Mouse (Mus musculus) left cerebral cortex, postnatal 14 days (tissue): Measurements from ENCODE around the gene Manbal. TPM values are rescaled to one million over a fixed set of nuclear protein-coding genes. Genes with fewer than 3 reads are reported as not detected.

ENCODE experiments used
- DNase-seq, 2 experiments: peaks; one replicate each; pipeline ENCODE4 v3.0.0; 2021 to 2022; ENCODE audit warnings: low spot score in 2 of 2, mixed read lengths in 1 of 2
- intact Hi-C: fragments of 180-260 bp; cut with DNase I; formaldehyde crosslinking; loops from one replicate; pipeline ENCODE4 v1.15.1; 2025
- total RNA-seq, 2 experiments: library from RNA; stranded (reverse); gene quantifications; 2 replicates each; pipeline ENCODE4 v1.2.3; 2021

Manbal gene
- total RNA-seq, 2 experiments from 2014 or later, result 74.4 to 80.6 TPM

DNA sequence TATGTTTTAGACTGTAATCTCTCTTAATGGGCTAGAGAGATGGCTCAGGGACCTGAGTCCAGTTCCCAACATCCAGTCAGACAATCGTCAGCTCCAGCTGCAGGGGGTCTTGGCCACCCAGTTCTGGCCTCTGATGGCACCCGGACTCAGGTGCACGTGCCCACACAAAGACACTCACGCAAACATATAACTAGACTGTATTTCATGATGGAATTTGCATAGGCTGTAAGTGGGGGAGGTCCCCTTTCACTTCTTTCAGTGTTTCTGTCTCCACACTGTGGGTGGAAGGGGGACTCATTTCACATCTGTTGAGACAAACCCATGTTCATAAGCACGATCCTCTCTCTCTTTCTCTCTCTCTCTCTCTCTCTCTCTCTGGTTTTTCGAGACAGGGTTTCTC is 33.1 kb downstream of the Manbal start:
- intact Hi-C loops, result no loop called here
- DNase-seq, result no peak

DNA sequence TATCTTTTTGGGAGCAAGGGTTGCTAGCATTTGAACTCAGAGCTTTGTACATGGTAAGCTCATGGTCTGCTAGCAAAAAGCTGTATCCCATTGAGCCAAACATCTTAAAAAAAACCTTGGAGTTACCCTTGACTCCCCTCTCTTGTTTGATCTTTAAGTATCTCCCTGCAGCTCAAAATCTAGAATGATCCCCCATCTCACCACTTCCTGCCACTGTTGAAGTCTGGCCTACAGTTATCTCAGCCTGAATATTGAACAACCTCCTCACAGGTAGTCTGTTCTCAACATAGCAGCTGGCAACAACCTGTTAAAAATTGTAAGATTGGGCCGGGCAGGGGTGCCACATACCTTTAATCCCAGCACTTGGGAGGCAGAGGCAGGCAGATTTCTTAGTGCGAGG is 33.9 kb downstream of the Manbal start:
- no peak for DNase-seq
- intact Hi-C loops, result no loop called here

DNA sequence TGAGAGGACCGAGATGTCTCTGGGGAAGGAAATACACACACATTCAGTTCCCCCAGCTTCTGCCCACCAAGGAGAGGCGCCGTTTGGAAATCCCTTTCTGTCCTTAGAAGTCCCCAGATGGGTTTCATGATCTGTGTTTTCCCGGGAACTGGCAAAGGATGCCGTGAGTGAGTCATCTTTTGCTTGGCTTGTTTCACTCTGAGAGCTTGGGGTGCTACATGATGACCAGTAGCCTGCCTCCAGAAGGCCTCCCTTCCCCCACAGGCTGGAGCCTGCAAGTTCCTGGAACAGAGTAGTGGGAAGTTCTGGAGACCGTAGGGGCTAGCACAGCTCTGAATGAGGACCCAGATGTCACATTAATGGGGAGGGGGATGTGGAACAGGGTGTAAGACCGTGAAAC is 40.2 kb downstream of the Manbal start:
- intact Hi-C loops, result no loop called here
- peak in 1 of 2 experiments; percentile 67 for DNase-seq

DNA sequence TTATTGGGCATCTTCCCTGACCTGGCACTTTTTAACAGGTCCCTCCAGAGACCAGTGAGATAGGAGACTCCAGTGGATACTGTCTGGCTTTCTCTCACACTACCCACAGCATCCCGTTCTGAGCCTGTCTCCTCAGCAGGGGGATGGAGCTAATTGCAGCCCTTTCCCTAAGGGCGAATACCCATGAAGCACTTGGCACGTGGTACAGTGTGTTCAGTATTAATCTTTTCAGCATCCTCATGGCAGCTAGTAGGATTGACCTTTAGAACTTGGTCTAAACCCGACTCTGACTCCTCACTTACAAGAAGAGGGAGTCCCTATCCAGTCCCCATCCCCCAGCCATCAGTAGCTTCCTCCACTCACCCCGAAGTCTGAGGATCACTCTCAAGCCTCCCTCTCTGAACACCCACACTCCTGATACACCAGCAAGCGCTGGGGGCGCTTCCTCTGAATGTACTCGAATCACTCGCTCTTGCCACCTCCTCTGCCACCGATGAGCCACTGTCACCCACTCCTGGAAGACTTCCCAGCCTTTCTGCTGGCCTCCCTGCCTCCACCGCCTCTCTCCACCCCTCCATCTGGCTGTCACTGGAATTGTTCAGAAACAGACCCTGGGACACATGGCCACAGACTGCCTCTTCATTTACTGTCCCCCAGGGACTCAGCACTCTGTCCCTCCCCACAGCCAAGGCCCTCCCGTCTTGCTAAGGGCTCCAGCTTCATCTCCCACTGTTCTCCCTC is 42.6 kb downstream of the Manbal start:
- intact Hi-C loops, result no loop called here
- peak; percentile 55 to 69 for DNase-seq

DNA sequence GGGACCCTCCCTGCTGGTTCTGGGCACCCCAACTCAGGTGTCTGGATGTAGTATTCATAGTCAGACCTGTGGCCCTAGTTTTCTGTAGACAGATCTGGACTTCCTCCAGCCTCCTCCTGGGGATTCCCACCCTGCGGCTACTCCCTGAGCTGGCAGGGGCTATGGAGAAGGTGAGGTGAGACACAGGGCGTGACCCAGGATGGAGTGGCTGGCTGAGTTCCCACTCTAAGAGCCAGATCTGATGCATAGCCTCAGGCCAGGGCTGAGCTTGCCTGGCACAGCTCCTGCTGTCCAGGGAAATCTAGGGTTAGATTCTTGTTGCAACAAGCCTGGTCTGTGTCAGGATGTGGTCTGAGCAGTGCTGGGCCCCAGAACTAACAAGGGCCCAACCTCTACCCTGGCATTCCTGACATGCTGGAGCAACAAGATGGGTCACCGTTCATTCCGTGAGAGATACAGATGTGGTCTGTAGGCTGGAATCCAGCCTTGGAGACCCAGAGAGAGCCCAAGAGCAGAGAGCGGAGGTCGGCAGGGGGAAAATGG is 43.8 kb downstream of the Manbal start:
- intact Hi-C loops, result no loop called here

DNA sequence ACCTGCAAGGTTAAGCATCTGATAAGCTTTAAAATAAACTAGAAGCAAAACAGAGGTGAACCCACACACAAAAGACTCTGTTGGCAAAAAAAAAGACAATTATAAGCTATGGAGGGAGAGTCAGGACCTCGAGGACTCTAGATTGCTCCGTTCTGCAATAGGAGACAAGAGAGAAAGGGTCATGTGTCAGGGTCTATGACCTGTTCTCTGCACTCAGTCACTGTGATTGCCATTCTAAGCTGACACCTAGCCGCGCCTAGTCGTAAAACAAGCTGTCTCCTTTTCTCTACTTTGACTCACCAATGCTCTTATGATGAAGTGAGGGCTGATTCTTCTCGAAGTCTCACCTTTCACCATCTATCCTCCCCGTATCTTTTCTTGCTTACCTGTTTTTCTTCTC is 45.1 kb downstream of the Manbal start:
- intact Hi-C loops, result no loop called here
- no peak for DNase-seq

More for the DNA sequence above, 43.8 kb downstream of the Manbal start:
- no peak for DNase-seq

DNA sequence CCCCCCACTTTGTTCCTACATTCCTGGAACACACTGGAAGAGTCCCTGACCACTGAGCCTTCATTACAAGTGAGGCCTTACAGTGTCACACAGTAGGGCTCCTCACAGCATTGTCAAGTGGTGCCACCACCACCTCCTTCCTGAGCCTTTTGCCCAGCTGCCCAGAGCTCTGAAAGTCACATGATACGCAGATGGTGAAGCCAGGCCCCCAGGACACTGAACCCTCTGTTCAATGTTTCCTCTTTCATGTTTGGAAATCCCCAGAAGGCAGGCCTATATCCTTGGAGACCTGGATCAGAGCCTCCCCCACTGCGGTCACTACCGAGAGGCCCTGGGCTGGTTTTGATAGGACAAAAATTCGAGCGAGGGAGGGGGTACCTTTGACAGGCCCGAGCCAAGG is 49.8 kb downstream of the Manbal start:
- DNase-seq, result no peak
- intact Hi-C loops, result no loop called here

DNA sequence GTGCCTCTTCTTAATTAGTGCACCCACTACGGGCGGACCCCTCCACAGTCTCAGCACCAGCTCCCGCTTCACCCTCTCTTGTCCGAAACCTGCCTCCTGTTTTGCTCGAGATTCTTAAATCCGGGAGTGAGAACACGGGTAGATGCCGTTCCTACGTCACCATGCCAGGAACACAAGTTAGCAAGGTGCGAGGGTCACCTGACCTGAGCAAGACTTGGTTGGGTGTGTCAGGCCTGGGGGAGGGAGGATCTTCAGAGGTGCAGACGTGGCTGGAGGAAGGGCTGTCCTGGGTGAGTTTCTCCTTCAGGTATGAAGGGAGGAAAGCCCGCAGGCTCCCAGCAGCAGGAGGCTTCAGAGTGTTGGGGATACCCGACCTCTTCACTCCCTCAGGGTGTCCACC is 50.8 kb downstream of the Manbal start, which contains the start of gene Src:
Gene Src, plus strand, starts transcription at position 239 of the 400 bp plus-strand sequence.
- intact Hi-C loops, result no loop called here

DNA sequence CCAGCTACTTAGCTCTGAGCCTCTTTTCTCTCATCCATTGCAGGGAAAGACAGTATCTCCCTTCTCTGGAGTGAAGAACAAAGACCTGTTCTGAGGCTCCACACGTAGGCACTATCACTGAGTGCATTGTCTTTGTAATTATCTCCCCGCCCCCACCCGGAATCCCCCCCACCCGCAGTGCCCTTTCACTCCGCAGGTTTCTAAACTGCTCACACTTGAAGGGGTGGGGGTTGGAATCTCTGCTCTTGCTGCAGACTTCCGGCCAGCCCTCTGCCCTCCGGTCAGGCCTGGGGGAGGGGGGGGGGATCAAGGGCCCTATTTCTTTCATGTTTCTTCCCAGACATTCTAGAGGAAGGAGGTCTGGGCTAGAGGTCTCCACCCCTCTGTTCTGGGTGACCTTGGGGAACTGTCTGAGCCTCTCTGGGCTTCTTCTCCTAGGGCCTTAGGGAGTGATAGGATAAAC is 51.2 kb downstream of the Manbal start:
- no peak for DNase-seq

More for the DNA sequence above, 50.8 kb downstream of the Manbal start, which contains the start of gene Src:
- no peak for DNase-seq

DNA sequence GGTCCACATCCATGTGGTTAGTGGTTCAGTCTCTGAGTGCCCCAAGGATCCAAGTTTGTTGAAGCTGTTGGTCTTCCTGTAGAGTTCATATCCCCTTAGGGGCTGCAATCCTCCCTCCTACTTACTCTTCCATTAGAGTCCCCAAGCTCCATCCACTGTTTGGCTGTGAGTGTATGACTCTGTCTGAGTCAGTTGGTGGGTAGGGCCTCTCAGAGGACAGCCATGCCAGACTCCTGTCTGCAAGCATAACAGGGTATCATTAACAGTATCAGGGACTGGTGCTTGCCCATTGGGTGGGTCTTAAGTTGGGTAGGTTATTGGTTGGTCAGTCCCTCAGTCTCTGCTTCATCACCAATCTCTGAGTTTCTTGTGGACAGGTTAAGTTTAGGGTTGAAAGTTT is 52.1 kb downstream of the Manbal start:
- intact Hi-C loops, result no loop called here
- no peak for DNase-seq

More for the DNA sequence above, 51.2 kb downstream of the Manbal start:
- intact Hi-C loops, result no loop called here

DNA sequence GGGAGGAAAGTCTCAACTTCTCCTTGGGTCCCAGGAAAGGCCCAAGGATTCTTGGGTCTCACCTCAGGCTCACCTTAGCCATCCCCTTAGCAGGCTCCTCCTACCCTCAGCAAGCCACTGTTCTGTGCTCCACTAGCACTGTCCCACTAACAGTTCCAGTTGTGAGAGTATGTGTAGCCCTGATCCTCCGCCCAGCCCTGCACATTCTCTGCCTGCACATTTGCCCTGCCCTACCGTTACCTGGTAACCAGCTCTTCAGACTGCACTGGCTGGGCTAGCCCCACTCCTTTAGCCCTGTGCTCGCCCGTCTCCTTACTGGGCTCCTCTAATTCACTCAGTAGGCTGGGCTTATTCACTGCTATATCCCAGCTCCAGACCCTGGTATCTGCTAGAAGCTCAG is 53.0 kb downstream of the Manbal start:
- intact Hi-C loops, result no loop called here
- no peak for DNase-seq

DNA sequence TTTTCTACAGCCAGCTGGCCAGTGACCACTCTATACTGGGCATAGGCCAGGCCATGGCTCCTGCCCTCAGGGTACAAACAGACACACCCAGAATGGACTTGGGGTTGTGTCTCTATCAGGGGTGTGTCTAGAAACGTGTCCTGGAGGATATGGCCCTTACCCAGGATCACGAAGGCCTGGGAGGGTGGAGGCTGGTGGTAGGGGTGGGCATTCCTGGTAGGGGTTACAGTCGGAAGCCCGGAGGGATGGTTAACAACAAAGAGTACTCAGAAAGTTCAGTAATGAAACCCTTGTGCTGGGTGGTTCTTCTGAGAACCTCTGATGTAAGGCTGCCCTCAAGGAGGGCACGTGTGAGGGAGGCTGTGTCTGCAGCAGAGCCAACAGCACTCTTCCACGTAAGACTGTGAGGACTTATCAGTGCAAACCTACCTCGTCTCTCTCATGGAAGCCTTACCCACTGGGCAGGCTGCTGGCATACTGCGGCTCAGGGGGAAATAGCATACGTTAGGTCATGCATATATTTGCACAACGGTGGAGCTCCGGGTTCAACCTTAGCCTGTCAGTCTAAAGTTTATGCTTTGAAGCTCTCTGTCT is 54.8 kb downstream of the Manbal start:
- intact Hi-C loops, result no loop called here
- no peak for DNase-seq

DNA sequence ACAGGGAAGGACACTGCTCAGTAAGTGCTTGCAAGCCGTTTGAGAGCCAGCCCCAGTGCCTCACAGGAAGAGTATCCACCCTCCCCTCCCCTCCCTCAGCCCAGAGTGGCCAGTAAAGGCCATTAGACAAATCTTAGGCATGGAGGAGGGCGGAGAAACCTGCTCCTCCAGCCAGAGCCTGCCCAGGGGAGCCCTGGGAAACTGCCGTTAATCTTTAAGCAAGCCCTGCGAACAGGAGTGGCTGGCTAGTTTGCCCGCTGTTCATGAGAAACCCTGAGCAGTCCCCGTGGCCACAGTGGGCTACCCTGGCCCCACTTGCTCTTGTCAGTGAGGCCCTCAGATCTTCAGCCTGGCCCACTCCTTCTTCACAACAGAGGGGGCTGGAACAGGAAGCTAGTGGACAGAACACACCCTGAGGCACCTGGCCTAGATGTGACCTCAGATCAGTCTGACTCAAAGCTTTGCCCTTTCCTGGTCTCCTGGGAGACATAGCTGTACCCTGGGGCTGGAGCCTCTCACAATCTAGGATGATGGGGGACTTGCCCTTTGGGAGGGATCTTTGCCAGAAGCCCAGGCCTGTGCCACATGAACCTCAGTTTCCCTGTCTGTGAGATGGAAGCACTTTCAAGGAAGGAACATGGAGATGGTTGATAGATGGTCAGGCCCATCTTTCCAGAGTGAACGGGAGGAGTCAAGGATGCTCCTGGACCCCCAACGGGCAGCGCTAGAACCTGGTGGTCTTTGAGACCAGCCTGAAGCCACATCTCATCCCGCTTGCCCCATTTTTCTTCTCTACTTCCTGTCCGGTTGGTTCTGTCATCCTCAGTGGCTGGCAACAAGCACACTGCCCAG is 55.7 kb downstream of the Manbal start:
- DNase-seq, result no peak
- intact Hi-C loops, result no loop called here

DNA sequence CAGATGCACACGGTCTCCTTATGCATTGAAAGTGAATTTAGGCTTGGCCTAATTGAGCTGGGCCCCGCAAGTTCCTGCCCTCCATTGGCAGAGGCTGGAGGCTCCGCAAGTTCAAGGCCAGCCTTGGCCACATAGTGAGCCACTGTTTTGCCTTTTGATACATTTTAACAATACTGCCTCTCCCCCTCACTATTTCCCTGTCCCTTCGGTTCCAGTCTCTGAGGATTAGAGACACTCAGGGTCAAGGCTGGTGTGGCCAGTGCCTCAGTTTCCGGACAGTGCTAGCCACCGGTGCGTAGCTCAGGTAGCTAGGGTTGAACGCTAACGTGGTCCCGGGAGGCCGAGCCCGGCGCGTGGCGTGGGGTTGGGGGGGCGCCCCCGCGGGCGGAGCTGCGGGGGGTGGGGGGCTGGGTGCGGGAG is 56.3 kb downstream of the Manbal start:
- no peak for DNase-seq
- intact Hi-C loops, result no loop called here

DNA sequence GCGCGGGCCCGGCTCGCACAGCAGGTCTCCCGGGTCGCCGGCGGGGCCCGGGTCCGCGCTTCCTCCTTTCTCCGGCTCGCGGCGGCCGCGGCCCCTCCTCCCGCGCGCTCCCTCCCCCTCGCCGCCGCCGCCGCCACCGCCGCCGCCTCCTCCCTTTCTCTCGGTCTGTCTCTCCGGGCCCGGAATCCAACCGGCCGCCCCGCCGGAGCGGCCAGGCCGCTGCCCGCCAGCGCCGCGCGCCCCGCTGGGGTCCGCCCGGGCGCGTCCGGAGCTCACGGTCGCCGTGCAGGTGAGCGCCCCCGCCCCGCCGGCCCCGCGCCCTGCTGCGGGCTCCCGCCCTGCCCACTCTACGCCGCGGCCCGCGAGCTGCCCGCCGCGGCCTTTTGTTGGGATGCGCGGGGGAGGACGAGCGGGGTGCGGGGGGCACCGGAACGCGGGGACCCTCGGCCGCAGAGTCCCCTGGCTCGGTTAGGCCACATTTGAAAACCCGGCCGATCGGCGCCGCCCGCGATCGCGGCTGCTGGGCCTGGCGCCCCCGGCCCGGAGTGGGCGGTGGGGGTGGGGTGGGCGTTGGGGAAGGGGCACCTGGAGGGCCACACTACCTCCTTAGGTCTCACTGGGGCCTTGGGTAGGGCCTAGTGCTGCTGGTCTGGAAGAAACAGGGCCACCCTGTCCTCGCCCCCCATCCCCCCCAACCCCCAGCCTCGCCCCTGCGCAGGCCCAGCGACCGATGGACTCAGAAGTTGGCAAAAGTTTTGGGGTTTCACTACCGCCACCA is 56.9 kb downstream of the Manbal start:
- intact Hi-C loops, result no loop called here

DNA sequence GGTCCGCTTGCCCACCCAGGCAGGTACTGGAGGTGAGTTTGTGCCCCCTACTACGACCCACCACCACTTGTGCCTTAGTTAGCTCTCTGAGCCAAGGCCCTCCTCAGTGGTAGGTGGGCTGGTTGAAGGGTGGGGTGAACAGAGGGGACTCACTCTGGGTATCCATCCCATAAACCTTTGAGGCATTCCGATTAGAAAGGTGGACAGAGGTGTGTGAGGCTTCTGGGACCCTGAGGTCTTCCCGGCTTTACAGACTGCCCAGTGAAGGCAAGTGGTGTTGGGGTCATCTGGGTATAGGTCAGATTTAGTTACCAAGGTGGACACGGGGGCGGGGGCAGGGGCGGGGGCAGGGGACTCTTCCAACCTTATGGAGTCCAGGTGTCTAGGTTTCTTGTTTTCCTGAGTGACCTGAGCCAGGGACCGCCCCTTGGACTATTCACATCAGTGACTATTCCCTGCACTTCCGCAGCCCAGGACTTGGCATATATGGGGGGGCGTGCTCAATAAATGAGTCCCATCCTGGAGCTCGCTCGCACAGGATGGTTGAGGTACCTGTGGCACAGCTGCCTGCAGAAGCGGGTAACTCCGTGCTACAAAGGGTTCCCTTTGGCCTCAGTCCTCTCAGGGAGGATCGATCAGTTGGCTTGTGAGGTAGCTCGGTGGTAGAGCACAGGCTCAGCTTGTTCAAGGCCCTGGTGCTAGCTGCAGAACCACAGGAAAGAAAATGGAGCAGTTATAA is 57.7 kb downstream of the Manbal start:
- no peak for DNase-seq
- intact Hi-C loops, result no loop called here

More for the DNA sequence above, 56.9 kb downstream of the Manbal start:
- peak in 1 of 2 experiments; percentile 56 for DNase-seq

DNA sequence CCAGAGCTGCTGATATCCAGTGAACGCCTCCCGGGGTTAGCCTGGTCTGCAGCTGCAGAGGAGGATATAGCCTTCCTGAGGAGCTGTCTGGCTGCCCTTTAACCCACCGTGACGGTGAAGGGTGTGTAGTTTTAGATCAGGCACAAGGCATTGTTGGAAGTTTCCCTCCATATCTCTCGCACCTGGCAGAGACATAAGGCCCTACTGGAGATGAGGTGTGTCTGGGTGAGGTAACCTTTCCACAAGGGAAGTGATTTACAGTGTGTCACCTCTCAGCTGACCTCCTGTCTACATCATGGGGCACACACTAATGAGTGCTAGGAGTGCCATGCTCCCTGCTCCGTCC is 58.2 kb downstream of the Manbal start:
- DNase-seq, result no peak
- intact Hi-C loops, result no loop called here

DNA sequence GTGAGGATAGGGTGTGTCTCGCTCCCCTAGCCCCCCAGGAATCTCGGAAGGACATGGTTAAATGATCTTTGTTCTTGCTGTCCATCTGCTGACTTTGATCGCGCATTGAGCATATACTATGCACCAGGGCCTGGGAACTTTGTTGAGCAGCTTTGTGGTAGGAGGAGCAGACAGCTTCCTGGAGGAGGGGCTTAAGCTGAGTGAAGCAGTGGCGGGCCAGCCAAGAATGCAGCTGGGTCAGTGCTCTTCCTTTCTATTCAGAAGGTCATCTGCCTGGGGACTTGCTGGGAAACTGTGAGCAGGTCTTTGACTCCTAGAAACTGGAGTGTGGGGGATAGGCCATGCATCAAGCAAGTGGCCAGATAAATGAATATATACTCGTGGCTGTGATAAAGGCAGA is 58.8 kb downstream of the Manbal start:
- DNase-seq, result no peak
- intact Hi-C loops, result no loop called here

DNA sequence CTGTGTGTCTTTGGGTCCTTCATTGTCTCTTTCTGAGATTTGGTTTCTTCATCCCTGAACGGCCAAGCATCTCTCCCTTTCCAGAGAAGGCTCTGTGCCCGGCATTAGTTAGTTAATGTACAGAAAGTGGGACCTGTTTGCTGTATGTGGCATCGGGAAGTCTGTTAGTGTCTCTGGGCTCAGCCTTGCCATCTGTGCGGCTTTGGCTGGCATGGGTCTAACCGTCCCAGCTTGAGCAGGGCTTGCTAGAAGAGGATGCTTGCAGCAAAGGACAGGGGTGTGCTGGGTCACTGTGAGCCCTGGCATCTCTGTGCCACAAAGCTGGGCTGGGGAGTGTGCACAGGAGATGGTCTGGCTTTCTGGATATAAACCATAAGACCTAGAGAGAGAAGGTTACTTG is 59.8 kb downstream of the Manbal start:
- DNase-seq, result no peak
- intact Hi-C loops, result no loop called here
